Mouse (Mus musculus): ENCODE results near the gene Ano6. TPM values are rescaled to one million over a fixed set of nuclear protein-coding genes. Genes with fewer than 3 reads are reported as not detected.

The Ano6 gene
- total RNA-seq, 2 experiments from 2014 or later, result 20.6 to 27.4 TPM

- DNase-seq (ENCODE audit: low spot score in 2 of 2), result no peak
These were observed 5.4 kb downstream of the Ano6 start for GRCm38 (mm10) chr15:95796062-95796461.

GRCm38 (mm10) chr15:95797144-95797983 is 6.7 kb downstream of the Ano6 start:
- no peak for DNase-seq (ENCODE audit: low spot score in 2 of 2)

- no peak for DNase-seq (ENCODE audit: low spot score in 2 of 2)
These were observed 7.6 kb downstream of the Ano6 start for GRCm38 (mm10) chr15:95798266-95798665.

GRCm38 (mm10) chr15:95799632-95800031 is 9.0 kb downstream of the Ano6 start:
- no peak for DNase-seq (ENCODE audit: low spot score in 2 of 2)

GRCm38 (mm10) chr15:95800051-95800450 is 9.4 kb downstream of the Ano6 start:
- DNase-seq (ENCODE audit: low spot score in 2 of 2), result no peak

- no peak for DNase-seq (ENCODE audit: low spot score in 2 of 2)
These were observed 10.8 kb downstream of the Ano6 start for GRCm38 (mm10) chr15:95801261-95801979.

- no peak for DNase-seq (ENCODE audit: low spot score in 2 of 2)
These were observed 11.5 kb downstream of the Ano6 start for GRCm38 (mm10) chr15:95802140-95802539.

DNA sequence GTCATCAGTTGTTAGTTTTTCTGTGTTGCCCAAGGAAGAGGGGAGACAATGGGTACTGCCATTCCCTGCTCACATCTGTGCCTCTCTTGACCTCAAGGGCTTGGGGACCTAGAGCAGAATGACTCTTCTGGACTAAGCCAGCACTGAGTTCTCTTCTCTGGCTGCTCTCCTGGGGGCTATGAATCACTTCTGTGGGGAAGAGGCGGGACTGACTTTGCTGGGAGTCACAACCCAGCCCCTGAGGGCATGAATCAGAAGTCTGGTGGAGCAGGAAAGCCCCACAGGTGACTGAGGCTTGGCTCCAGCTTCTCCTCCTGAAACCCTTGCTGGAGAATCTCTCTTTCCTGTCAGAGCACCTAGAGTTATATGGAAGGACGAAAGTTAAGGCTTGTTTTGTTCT is 12.1 kb downstream of the Ano6 start:
- no peak for DNase-seq (ENCODE audit: low spot score in 2 of 2)

GRCm38 (mm10) chr15:95803484-95803883 is 12.8 kb downstream of the Ano6 start:
- no peak for DNase-seq (ENCODE audit: low spot score in 2 of 2)

GRCm38 (mm10) chr15:95804255-95804654 is 13.6 kb downstream of the Ano6 start:
- DNase-seq (ENCODE audit: low spot score in 2 of 2), result peak; percentile 47 to 62

DNA sequence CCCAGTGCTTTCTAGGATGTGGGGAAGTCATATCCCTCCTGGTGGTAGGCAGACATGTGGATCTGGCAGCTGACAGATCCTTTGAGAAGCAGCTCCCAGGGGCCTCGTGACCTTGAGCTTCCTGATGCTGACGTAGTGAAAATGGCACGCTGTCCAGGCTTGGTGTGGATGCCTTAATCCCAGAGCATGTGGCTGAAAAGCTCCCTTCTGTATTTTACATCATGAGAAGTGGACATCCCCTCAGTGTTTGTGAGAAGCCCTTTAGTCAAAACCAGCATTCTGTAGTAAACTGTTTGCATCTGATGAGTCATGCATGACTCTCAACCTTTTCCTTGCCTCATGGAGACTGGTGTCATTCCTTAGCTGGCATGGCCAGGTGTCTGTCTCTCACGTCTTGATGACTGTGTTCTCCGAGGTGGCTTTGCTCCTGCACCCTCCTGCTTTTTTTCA is 14.4 kb downstream of the Ano6 start:
- no peak for DNase-seq (ENCODE audit: low spot score in 2 of 2)

DNA sequence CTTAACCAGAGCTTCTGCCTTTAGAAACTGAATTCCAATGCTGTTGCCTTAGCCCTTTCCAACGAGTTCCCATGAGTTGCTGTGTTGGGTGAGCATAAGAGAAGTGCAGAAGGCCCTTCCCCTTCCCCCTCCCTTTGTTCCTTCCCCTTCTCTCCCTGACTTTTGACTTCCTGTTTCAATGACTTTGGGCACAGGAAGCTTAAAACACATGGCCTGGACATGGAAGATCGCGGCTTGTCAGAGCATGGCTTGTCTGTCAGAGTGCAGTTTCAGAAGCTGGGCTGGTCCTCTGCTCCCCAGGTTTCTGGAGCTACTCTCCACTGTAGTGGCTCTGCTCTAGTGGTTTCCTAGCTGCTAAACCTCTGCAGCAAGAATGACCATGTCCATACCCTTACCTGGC is 17.3 kb downstream of the Ano6 start:
- no peak for DNase-seq (ENCODE audit: low spot score in 2 of 2)

GRCm38 (mm10) chr15:95810357-95810761 is 19.7 kb downstream of the Ano6 start:
- no peak for DNase-seq (ENCODE audit: low spot score in 2 of 2)

- DNase-seq (ENCODE audit: low spot score in 2 of 2), result no peak
These were observed 22.4 kb downstream of the Ano6 start for GRCm38 (mm10) chr15:95812821-95813571.

DNA sequence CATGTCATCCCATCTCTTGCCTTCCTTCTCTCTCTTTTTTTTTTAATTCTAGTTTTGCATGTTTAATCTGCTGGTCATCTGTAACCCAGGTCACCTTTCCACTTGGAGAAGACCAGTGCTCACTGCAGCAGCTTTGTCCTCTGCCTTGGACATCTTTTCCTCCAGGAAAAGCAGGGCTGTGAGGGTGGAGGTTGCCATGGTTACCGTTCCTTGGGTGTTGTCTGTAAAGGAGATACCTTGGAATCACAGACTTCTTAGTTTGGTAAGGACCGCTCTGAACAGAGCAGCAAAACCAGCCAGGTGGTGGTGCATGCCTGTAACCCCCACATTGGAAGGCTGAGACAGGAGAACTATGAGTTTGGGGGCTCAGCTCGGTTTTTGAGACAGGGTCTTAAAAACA is 26.9 kb downstream of the Ano6 start:
- DNase-seq (ENCODE audit: low spot score in 2 of 2), result peak; percentile 25 to 44

DNA sequence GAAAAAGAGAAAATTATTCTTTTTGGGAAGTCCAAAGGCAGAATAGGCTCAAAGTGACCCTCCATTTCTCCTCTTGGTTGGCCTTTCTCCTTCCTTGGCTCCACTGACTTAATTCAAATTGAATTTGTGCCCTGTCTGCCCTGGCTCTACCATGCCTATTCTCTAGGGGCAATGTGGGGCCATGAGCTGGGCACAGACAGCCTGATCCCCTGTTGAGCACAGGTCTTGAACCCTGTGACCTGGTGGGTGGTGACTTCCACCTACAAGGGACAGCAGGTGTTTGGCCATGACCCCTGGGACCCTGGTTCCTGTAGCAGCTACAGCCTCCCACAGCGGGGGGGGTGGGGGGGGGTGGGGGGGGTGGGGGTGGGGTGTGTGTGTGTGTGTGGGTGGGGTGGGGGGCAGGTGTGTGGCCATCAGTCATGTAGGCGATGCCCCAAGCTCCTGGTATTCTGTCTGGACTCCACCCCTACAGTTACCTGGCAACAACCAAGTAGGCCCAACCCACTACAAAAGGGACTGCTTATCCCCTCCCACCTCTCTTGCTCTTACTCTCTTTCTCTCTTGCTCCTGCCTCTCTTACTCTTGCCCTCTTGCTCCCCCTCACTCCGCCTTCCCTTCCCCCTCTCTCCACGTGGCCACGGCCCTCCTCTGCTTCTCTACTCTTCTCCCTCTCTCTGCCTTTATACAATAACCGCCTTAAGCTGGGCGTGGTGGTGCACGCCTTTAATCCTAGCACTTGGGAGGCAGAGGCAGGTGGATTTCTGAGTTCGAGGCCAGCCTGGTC is 28.8 kb downstream of the Ano6 start:
- DNase-seq (ENCODE audit: low spot score in 2 of 2), result no peak

DNA sequence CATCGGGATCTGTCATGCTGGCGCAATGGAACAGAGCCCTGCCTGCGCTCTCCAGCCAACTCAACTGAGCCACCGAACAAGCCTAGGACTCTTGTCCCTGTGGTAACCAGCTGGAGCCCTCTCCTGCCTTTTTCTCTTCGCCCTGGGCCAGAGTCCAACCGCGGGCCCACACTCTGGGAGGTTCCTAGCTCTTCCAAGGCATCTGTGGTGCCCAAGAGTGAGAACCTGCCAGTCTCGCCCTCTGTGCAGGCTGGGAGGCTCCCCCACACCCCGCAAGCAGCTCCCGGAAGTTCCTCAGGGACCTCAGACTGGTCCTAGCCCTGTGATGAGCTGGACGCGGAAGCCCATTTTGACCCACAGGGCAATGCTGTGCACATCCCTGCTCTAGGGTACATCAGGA is 29.5 kb downstream of the Ano6 start:
- peak in 1 of 2 experiments; percentile 14 for DNase-seq (ENCODE audit: low spot score in 2 of 2)

GRCm38 (mm10) chr15:95820678-95821077 is 30.0 kb downstream of the Ano6 start:
- DNase-seq (ENCODE audit: low spot score in 2 of 2), result no peak

DNA sequence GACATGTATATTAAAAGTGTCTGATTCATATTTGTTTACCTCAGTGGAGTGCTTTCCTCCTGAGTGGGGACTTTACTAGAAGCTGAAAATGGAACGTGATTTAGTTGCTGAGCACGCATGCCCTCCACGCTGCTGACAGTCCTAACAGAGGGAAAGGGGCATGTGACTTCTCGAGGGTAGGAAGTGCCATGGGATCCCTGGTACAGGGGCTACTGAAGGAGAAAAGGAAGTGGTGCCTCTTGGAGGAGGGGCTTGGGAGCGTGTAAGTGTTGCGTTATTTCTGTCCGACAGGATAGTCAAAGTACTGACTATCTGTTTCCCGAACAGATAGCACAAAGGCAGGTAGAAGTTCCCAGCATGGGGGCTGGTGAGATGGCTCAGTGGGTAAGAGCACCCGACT is 31.5 kb downstream of the Ano6 start:
- DNase-seq (ENCODE audit: low spot score in 2 of 2), result no peak

GRCm38 (mm10) chr15:95823383-95824306 is 33.0 kb downstream of the Ano6 start:
- DNase-seq (ENCODE audit: low spot score in 2 of 2), result no peak

Measured in layer of hippocampus, adult 18-20 months (tissue).